Mouse (Mus musculus) stomach, embryonic 15.5 days (tissue): ENCODE measurements around the gene Cngb1. TPM values are rescaled to one million over a fixed set of nuclear protein-coding genes. Genes with fewer than 3 reads are reported as not detected.
"Not testable (repeated sequence)": the region's sequence is repeated elsewhere in the genome, so short reads cannot be mapped to it uniquely, and the experiment has no call there.

Experiments used
- ATAC-seq: fragments of 200-750 bp; cut with Nextera tagmentation; 2 replicates; pipeline ENCODE4 v1.8.0; 2017; ENCODE audit warnings: low read depth, moderate number of reproducible peaks, moderate TSS enrichment; ENCODE audit not compliant: insufficient read depth, low FRiP score
- H3K27ac ChIP-seq: fragments of 300-500 bp; sonication (generic); 2 replicates; pipeline ENCODE4 v1.5.1; 2015; ENCODE audit warnings: mild to moderate bottlenecking, inconsistent platforms
- H3K27me3 ChIP-seq: fragments of 300-500 bp; sonication (generic); replicated peaks from 2 replicates; pipeline ENCODE4 v1.6.1; 2015; ENCODE audit warnings: inconsistent platforms
- H3K36me3 ChIP-seq: fragments of 300-500 bp; sonication (generic); 2 replicates; pipeline ENCODE4 v1.6.1; 2015; ENCODE audit warnings: inconsistent platforms
- H3K4me1 ChIP-seq: fragments of 300-500 bp; sonication (generic); 2 replicates; pipeline ENCODE4 v1.6.1; 2015; ENCODE audit warnings: inconsistent platforms
- H3K4me2 ChIP-seq: fragments of 300-500 bp; sonication (generic); 2 replicates; pipeline ENCODE4 v1.6.1; 2015; ENCODE audit warnings: mild to moderate bottlenecking, inconsistent platforms
- H3K4me3 ChIP-seq: fragments of 300-500 bp; sonication (generic); replicated peaks from 2 replicates; pipeline ENCODE4 v1.5.1; 2015; ENCODE audit warnings: inconsistent platforms
- H3K9ac ChIP-seq: fragments of 300-500 bp; sonication (generic); 2 replicates; pipeline ENCODE4 v1.6.1; 2015; ENCODE audit warnings: inconsistent platforms
- H3K9me3 ChIP-seq: fragments of 300-500 bp; sonication (generic); 2 replicates; pipeline ENCODE4 v1.6.1; 2016; ENCODE audit warnings: inconsistent platforms
- WGBS: fragments of 180-500 bp; shearing (Covaris S2); methylation state at CpG from one replicate; pipeline ENCODE4 v1.1.7; 2015; 5-methylcytosine and 5-hydroxymethylcytosine counted together
- polyA plus RNA-seq: library from polyadenylated mRNA; unstranded; fragments of >200 nt; fragmentation: Nextera tagmentation; extraction: Ambion mirVana; gene quantifications from 2 replicates; pipeline ENCODE4 v1.2.1, GENCODE M21; 2015

Cngb1 gene
- polyA plus RNA-seq, 1 experiment from 2014 or later = 1.1 TPM

- H3K4me1 ChIP-seq = peaks cover 8% of the 10 kb centered on the region; the same call in 1 of the 2 replicates
- H3K4me2 ChIP-seq = no peak overlapping the region
- no peak overlapping the region for H3K4me3 ChIP-seq
- 30% methylated on average over 12 of the region's 12 CpGs for WGBS
- H3K9me3 ChIP-seq = no peaks in the 10 kb centered on the region
- H3K27ac ChIP-seq = no peak overlapping the region
- H3K27me3 ChIP-seq = no peaks in the 10 kb centered on the region
- ATAC-seq = no peak
- H3K9ac ChIP-seq = no peak overlapping the region
- H3K36me3 ChIP-seq = no peaks in the 10 kb centered on the region
Measured at GRCm38 (mm10) chr8:95242826-95243571, 63.4 kb downstream of the Cngb1 start.

DNA sequence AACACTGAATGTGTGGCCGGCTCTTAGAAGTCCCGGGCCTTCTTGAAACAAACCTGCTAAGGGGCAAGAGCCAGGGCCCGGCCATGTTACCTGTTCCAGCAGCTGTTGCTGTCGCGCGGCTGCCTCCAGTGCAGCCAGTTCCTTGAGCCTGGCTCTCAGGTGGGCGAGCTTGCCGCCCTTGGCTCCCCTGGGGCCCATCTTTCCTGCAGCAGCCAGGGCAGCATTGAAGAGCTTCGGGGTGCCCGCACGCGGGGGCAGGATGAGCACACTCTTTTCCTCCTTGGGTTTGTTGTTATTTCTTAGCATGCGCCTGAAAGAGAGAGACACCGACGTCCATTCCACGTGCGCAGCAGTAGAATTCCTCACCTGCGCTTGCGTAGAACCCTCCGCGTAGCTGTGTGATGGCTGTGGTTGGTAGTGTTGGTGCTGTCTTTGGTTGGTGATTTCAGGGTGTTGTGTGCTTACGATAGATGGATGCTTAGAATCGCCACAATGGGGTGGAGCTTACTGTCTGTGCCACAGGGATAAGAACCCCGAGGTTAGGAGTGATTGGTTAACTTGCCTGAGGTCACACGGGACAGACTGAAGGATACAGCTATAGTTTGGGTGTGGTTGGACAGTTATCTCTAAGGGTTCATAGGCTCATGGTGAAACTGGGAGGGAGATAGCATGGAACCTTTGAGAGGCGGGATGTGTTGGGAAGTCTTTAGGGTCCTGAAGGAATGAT is 64.1 kb downstream of the Cngb1 start:
- H3K4me2 ChIP-seq = no peak overlapping the region
- H3K9me3 ChIP-seq = no peaks in the 10 kb centered on the region
- WGBS = 87% methylated on average over 26 of the region's 26 CpGs
- peaks cover 8% of the 10 kb centered on the region; the same call in 1 of the 2 replicates for H3K4me1 ChIP-seq
- no peak for ATAC-seq
- H3K36me3 ChIP-seq = no peaks in the 10 kb centered on the region
- H3K27me3 ChIP-seq = no peaks in the 10 kb centered on the region
- no peak overlapping the region for H3K4me3 ChIP-seq
- H3K9ac ChIP-seq = no peak overlapping the region
- no peak overlapping the region for H3K27ac ChIP-seq

DNA sequence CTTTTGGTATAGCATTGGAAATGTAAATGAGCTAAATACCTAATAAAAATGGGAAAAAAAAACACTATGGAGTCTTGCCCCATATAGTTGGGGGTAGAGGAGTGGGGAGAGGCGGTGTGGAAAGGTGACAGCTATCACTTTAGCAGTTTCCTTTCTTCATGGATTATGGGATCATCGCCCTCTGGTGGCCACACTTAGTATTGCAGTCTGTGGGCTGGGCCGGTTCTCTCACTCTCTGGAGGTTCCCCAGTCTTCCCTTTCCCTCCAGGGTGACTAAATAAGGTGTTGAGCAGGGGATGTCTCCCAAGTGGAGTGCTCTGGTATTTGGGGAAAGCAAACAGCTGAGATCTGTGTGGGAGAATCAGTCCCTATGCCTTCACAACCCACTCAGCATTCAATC is 70.7 kb downstream of the Cngb1 start:
- Histone ChIP-seq H3K27ac (no peak overlapping the region), H3K9me3 (no peaks in the 10 kb centered on the region), H3K36me3 (no peaks in the 10 kb centered on the region), H3K27me3 (no peaks in the 10 kb centered on the region), H3K4me3 (no peak overlapping the region), H3K9ac (no peak overlapping the region), H3K4me1 (no peaks in the 10 kb centered on the region), H3K4me2 (no peak overlapping the region)
- ATAC-seq = no peak
- 2% methylated on average over 3 of the region's 3 CpGs for WGBS

DNA sequence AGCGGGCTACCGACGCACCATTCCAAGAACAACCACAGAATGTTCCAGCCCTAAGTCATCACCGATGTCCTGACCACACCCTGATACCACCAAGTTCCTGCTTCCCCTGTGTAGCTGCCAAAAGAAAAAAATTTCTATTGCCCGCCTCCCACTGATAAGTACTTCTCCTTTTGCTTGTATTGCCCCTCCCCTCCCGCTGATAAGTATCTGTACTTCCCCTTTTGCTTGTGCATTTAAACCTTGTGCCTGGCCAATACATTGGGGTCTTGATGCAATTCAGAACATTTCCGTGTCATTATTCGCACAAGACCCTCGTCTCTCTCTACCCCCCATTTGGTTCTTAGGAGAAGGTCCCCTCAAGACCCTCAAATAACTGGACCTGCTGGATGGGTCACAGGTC is 76.3 kb downstream of the Cngb1 start:
- not testable (repeated sequence) for H3K27me3 ChIP-seq, H3K9ac ChIP-seq, H3K4me1 ChIP-seq, H3K4me2 ChIP-seq, ATAC-seq, H3K4me3 ChIP-seq, H3K27ac ChIP-seq, H3K36me3 ChIP-seq, H3K9me3 ChIP-seq
- WGBS = 92% methylated on average over 9 of the region's 9 CpGs

DNA sequence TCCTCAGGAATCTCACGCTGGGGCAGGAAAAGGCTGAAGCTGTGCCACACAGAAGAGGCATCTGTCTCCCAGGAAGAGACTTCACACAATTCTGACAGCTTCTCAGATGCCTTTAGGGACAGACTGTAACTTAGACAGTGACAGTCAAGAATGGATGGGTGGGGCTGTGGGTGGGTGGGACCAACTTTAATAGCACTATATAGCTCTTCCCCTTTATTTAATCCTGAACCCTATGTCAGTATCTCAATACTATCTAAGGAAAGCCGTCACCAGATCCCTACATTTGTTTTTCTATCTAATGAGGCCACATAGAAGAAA is 79.3 kb downstream of the Cngb1 start:
- H3K27ac ChIP-seq = no peak overlapping the region

DNA sequence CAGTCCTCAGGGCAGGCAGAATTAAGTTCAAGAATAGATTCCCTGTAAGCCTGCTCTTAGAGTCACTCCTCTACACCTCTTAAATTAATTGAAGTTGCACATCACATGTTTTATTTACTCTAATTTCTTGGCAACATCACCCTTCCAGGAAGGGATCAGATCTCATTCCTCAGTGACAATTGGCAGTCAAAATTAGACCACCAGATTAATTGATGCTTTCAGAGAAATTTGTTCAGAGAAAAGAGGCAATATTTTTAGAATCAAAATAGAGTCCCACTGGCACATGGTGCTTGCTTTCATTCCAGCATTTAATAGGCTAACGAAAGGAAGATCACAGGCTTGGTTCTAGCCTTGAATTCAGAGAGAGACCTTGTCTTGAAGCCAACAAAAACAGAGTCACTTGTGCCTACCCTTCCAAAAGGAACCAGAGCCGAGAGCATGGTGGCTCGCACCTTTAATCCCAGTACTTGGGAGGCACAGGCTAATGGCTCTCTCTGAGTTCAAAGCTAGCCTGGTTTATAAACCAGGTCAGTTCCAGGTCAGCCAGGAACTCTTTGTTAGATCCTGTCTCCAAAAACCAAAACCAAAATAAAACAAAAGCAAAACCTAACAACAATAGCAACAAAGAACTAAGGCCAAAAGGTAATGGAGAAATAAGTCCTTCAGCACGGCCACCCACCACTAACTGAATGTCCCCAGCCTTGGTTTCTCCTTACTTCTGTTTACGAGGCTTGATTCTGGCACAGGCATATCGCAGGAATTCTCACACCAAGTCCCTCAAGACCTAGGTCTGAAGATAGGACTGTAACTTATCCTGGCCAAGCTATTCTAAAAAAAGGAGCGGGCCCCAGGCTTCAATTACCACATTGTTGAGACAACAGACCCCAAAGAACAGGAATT is 79.9 kb downstream of the Cngb1 start:
- Histone ChIP-seq H3K9ac (no peak overlapping the region), H3K36me3 (no peaks in the 10 kb centered on the region), H3K4me3 (no peak overlapping the region), H3K27ac (no peak overlapping the region), H3K4me1 (no peaks in the 10 kb centered on the region), H3K4me2 (no peak overlapping the region), H3K27me3 (no peaks in the 10 kb centered on the region), H3K9me3 (no peaks in the 10 kb centered on the region)
- WGBS = 57% methylated on average over 7 of the region's 7 CpGs
- ATAC-seq = no peak

More for the DNA sequence above, 79.3 kb downstream of the Cngb1 start:
- no peaks in the 10 kb centered on the region for H3K27me3 ChIP-seq
- H3K36me3 ChIP-seq = no peaks in the 10 kb centered on the region
- no peak overlapping the region for H3K9ac ChIP-seq
- H3K4me3 ChIP-seq = no peak overlapping the region
- no peak overlapping the region for H3K4me2 ChIP-seq
- WGBS = 45% methylated on average over 2 of the region's 2 CpGs
- ATAC-seq = no peak
- H3K4me1 ChIP-seq = no peaks in the 10 kb centered on the region
- H3K9me3 ChIP-seq = no peaks in the 10 kb centered on the region

GRCm38 (mm10) chr8:95223969-95224368 is 82.4 kb downstream of the Cngb1 start:
- no peak overlapping the region for H3K27ac ChIP-seq
- no peaks in the 10 kb centered on the region for H3K9me3 ChIP-seq
- H3K4me2 ChIP-seq = no peak overlapping the region
- no peaks in the 10 kb centered on the region for H3K4me1 ChIP-seq
- no peaks in the 10 kb centered on the region for H3K36me3 ChIP-seq
- H3K9ac ChIP-seq = no peak overlapping the region
- H3K4me3 ChIP-seq = no peak overlapping the region
- H3K27me3 ChIP-seq = no peaks in the 10 kb centered on the region
- no peak for ATAC-seq
- 88% methylated on average over 5 of the region's 5 CpGs for WGBS

DNA sequence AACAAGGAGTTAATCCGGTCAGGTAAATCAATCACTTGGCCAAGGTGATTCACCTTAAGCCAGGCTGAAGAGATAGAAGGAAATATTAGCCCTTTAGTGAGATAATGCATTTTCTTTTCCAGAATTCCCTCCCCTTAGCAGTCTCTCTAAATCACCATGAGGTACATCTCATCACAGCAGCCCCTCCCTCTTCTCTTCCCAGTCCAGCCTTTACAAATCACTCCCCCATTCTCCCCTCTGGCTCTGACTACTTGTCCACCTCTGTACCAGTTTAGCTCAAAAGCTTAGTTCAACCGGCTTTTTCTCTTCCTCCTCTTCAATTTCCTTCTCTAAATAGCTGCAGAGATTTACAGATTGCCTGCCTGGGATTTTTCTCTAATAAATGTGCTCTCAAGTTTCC is 85.3 kb downstream of the Cngb1 start:
- no peaks in the 10 kb centered on the region for H3K9me3 ChIP-seq
- WGBS = 8% methylated on average over 2 of the region's 2 CpGs
- 0 out of 2 replicates have a peak, but pooled peaks have one; percentile 27 for ATAC-seq
- no peak overlapping the region for H3K27ac ChIP-seq
- H3K27me3 ChIP-seq = no peaks in the 10 kb centered on the region
- no peak overlapping the region for H3K9ac ChIP-seq
- H3K4me1 ChIP-seq = no peaks in the 10 kb centered on the region
- H3K4me3 ChIP-seq = no peak overlapping the region
- no peak overlapping the region for H3K4me2 ChIP-seq
- no peaks in the 10 kb centered on the region for H3K36me3 ChIP-seq

DNA sequence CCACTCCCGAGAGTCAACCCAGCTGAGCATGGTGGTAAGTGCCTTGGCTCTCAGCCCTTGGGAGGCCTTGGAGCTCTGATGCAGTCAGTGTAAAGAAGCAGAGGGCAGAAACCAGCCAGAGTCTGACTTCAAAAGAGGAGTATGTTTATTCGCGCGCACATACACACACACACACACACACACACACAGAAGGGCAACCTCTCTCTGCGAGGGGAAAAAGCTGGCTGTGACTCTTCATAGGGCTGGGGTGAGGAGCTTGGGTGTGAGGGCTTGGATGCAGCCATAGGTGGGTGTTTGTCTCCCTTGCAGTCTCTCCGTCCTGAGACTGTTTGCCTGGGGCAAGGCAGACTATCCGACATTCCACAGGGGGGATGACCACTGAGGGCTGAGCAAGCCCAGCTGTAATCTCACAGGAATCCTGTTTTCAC is 85.8 kb downstream of the Cngb1 start:
- Histone ChIP-seq H3K4me1 (no peaks in the 10 kb centered on the region), H3K36me3 (no peaks in the 10 kb centered on the region), H3K27me3 (no peaks in the 10 kb centered on the region), H3K9me3 (no peaks in the 10 kb centered on the region), H3K9ac (no peak overlapping the region), H3K27ac (no peak overlapping the region), H3K4me3 (no peak overlapping the region), H3K4me2 (no peak overlapping the region)
- peak; percentile 39; the same call in 1 of the 2 replicates for ATAC-seq
- WGBS = 31% methylated on average over 7 of the region's 7 CpGs

DNA sequence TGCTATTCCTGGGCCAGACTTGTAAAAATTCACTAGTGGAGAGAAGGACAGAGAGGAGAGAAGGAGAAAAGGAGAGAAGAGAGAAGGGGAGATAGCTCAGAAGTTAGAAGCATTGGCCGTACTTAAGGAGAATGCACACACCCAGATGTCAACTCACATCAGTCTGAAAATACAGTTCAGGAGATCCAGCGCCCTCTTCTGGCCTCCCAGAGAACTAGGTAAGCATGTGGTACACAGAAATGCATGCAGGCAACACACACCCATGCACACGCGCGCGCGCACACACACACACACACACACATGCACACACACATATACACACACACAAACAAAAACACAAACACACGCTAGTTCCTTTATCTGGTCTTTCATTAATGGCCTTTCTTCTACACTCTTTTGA is 86.8 kb downstream of the Cngb1 start:
- Histone ChIP-seq H3K4me2 (no peak overlapping the region), H3K36me3 (no peaks in the 10 kb centered on the region), H3K4me1 (no peaks in the 10 kb centered on the region), H3K9ac (no peak overlapping the region), H3K4me3 (no peak overlapping the region), H3K27me3 (no peaks in the 10 kb centered on the region), H3K9me3 (no peaks in the 10 kb centered on the region), H3K27ac (no peak overlapping the region)
- ATAC-seq = no peak
- WGBS = 86% methylated on average over 8 of the region's 8 CpGs

- Histone ChIP-seq H3K9me3 (no peaks in the 10 kb centered on the region), H3K4me1 (no peaks in the 10 kb centered on the region), H3K9ac (no peak overlapping the region), H3K4me3 (no peak overlapping the region), H3K27me3 (no peaks in the 10 kb centered on the region), H3K36me3 (no peaks in the 10 kb centered on the region), H3K27ac (no peak overlapping the region), H3K4me2 (no peak overlapping the region)
- no peak for ATAC-seq
- WGBS = 68% methylated on average over 11 of the region's 11 CpGs
Measured at GRCm38 (mm10) chr8:95215709-95216360, 90.5 kb downstream of the Cngb1 start.
